Mouse (Mus musculus) cerebellum, adult (tissue): ENCODE results near the gene Noc2l.

Experiments used
- ATAC-seq: cut with Nextera tagmentation; 2 replicates; pipeline ENCODE4 v1.9.2; 2017; ENCODE audit warnings: mild to moderate bottlenecking, moderate library complexity, mixed read lengths; ENCODE audit not compliant: insufficient number of reproducible peaks, low FRiP score, low TSS enrichment

Noc2l gene

GRCm38 (mm10) chr4:156215649-156216048, 20.2 kb upstream of the Noc2l start, which contains the start of gene Perm1:
Gene Perm1 (plus strand): TSS chr4:156215868.
- no peak for ATAC-seq

- ATAC-seq = no peak
These were observed 19.6 kb upstream of the Noc2l start for GRCm38 (mm10) chr4:156216196-156216595.

- no peak for ATAC-seq
These were observed 18.7 kb upstream of the Noc2l start for GRCm38 (mm10) chr4:156217022-156217669.

GRCm38 (mm10) chr4:156217838-156218237, 18.0 kb upstream of the Noc2l start:
- ATAC-seq = no peak

GRCm38 (mm10) chr4:156219936-156220335, 15.9 kb upstream of the Noc2l start:
- ATAC-seq = no peak

GRCm38 (mm10) chr4:156224276-156224675, 11.5 kb upstream of the Noc2l start:
- ATAC-seq = no peak

- ATAC-seq = no peak
These were observed 7.9 kb upstream of the Noc2l start for GRCm38 (mm10) chr4:156227752-156228392.

GRCm38 (mm10) chr4:156228393-156229024, 7.3 kb upstream of the Noc2l start:
- ATAC-seq = no peak

GRCm38 (mm10) chr4:156234021-156234501, 1.7 kb upstream of the Noc2l start:
- ATAC-seq = no peak

- ATAC-seq = peak; percentile 52; the same call in 1 of the 2 replicates
These were observed 1.1 kb upstream of the Noc2l start, which contains the start of gene Plekhn1 for GRCm38 (mm10) chr4:156234701-156235213. Gene Plekhn1 (minus strand): TSS chr4:156234857.

GRCm38 (mm10) chr4:156235360-156235770, 445 bp upstream of the Noc2l start:
- ATAC-seq = peak; percentile 3; the same call in 1 of the 2 replicates

GRCm38 (mm10) chr4:156236651-156237447, 1.0 kb downstream of the Noc2l start:
- no peak for ATAC-seq

- ATAC-seq = no peak
These were observed 13.8 kb downstream of the Noc2l start for GRCm38 (mm10) chr4:156249567-156249966.

- ATAC-seq = no peak
These were observed 15.3 kb downstream of the Noc2l start for GRCm38 (mm10) chr4:156251081-156251480.

- ATAC-seq = no peak
These were observed 16.3 kb downstream of the Noc2l start for GRCm38 (mm10) chr4:156252140-156252539.

- no peak for ATAC-seq
These were observed 16.8 kb downstream of the Noc2l start for GRCm38 (mm10) chr4:156252619-156253018.

GRCm38 (mm10) chr4:156253043-156253442, 17.2 kb downstream of the Noc2l start:
- no peak for ATAC-seq

- ATAC-seq = no peak
These were observed 18.7 kb downstream of the Noc2l start for GRCm38 (mm10) chr4:156254361-156255077.

GRCm38 (mm10) chr4:156255078-156255839, 19.4 kb downstream of the Noc2l start, which contains the start of gene Samd11:
Gene Samd11 (minus strand): TSS chr4:156255657.
- ATAC-seq = no peak
